Mouse (Mus musculus): ENCODE data around the gene Arid4a.
A peak's percentile ranks its signal among the peaks of the same experiment; 100 is the strongest.
"Not testable (repeated sequence)": the region's sequence is repeated elsewhere in the genome, so short reads cannot be mapped to it uniquely, and the experiment has no call there.

The Arid4a gene

GRCm38 (mm10) chr12:71052341-71052995 is 36.7 kb downstream of the Arid4a start:
- DNase-seq (ENCODE audit: low read depth, low spot score): no peak

GRCm38 (mm10) chr12:71053031-71053430 is 37.2 kb downstream of the Arid4a start:
- DNase-seq (ENCODE audit: low read depth, low spot score): no peak

- DNase-seq (ENCODE audit: low read depth, low spot score): no peak
Measured at GRCm38 (mm10) chr12:71053486-71053885, 37.7 kb downstream of the Arid4a start.

GRCm38 (mm10) chr12:71055537-71055936 is 39.7 kb downstream of the Arid4a start:
- DNase-seq (ENCODE audit: low read depth, low spot score): no peak

GRCm38 (mm10) chr12:71059741-71060140 is 44.0 kb downstream of the Arid4a start:
- no peak for DNase-seq (ENCODE audit: low read depth, low spot score)

- DNase-seq (ENCODE audit: low read depth, low spot score): no peak
Measured at GRCm38 (mm10) chr12:71069846-71070245, 54.1 kb downstream of the Arid4a start.

- DNase-seq (ENCODE audit: low read depth, low spot score): no peak
Measured at GRCm38 (mm10) chr12:71072048-71072447, 56.3 kb downstream of the Arid4a start.

GRCm38 (mm10) chr12:71073113-71073730 is 57.4 kb downstream of the Arid4a start:
- DNase-seq (ENCODE audit: low read depth, low spot score): no peak

- DNase-seq (ENCODE audit: low read depth, low spot score): no peak
Measured at GRCm38 (mm10) chr12:71086331-71086730, 70.5 kb downstream of the Arid4a start.

GRCm38 (mm10) chr12:71104275-71104674 is 88.5 kb downstream of the Arid4a start:
- DNase-seq (ENCODE audit: low read depth, low spot score): not testable (repeated sequence)

GRCm38 (mm10) chr12:71107216-71107771 is 91.5 kb downstream of the Arid4a start:
- DNase-seq (ENCODE audit: low read depth, low spot score): no peak

- no peak for DNase-seq (ENCODE audit: low read depth, low spot score)
Measured at GRCm38 (mm10) chr12:71111331-71111730, 95.5 kb downstream of the Arid4a start, which contains the start of gene Tomm20l. Tomm20l (plus strand) TSS chr12:71111428.

- no peak for DNase-seq (ENCODE audit: low read depth, low spot score)
Measured at GRCm38 (mm10) chr12:71113074-71113473, 97.3 kb downstream of the Arid4a start.

GRCm38 (mm10) chr12:71113675-71114288 is 98.0 kb downstream of the Arid4a start:
- no peak for DNase-seq (ENCODE audit: low read depth, low spot score)

GRCm38 (mm10) chr12:71116411-71116810 is 100.6 kb downstream of the Arid4a start:
- DNase-seq (ENCODE audit: low read depth, low spot score): no peak

- no peak for DNase-seq (ENCODE audit: low read depth, low spot score)
Measured at GRCm38 (mm10) chr12:71122731-71123130, 106.9 kb downstream of the Arid4a start.

- DNase-seq (ENCODE audit: low read depth, low spot score): no peak
Measured at GRCm38 (mm10) chr12:71123286-71123685, 107.5 kb downstream of the Arid4a start.

- no peak for DNase-seq (ENCODE audit: low read depth, low spot score)
Measured at GRCm38 (mm10) chr12:71135581-71135980, 119.8 kb downstream of the Arid4a start.

GRCm38 (mm10) chr12:71136130-71136973 is 120.6 kb downstream of the Arid4a start, which contains the start of the genes Timm9 and 2700049A03Rik:
Timm9 (minus strand) TSS chr12:71136684.
2700049A03Rik (plus strand) TSS chr12:71136848.
- peak; percentile 78 for DNase-seq (ENCODE audit: low read depth, low spot score)

GRCm38 (mm10) chr12:71136974-71137491 is 121.2 kb downstream of the Arid4a start:
- DNase-seq (ENCODE audit: low read depth, low spot score): peak; percentile 80

- DNase-seq (ENCODE audit: low read depth, low spot score): no peak
Measured at GRCm38 (mm10) chr12:71137686-71138085, 121.9 kb downstream of the Arid4a start.

All from brain, embryonic 18.5 days (tissue).